Mouse (Mus musculus) cerebellum, adult 11-12 months (tissue): ENCODE data around the gene Omg.

ENCODE experiments used
- DNase-seq: peaks from one replicate; pipeline ENCODE4 v3.0.0; 2022

Gene Omg

GRCm38 (mm10) chr11:79503845-79504244 lies at the start of gene Omg:
Gene Omg (minus strand): TSS chr11:79504084.
- no peak for DNase-seq

GRCm38 (mm10) chr11:79552622-79553021 lies 48.7 kb upstream of the Omg start:
- no peak for DNase-seq

DNA sequence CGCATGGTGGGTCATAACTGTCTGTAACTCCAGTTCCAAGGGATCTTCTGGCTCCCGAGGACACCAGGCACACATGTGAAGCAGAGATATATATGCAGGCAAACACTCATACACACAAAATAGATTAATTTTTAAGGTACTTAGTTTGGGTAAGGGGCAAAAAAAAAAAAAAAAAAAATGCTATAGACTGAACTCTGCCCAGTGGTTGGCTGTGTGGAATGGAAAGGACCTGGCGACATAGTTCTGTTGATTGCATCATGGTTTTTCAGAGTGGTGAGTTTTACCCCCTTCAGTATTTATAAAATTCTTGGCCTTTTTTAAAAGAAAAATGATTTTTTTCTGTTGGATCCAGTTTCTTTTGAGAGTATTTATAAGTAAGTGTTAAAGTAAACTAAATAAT lies 32.4 kb upstream of the Omg start:
- DNase-seq = no peak

- no peak for DNase-seq
These were observed 31.7 kb upstream of the Omg start for GRCm38 (mm10) chr11:79535554-79535953.

DNA sequence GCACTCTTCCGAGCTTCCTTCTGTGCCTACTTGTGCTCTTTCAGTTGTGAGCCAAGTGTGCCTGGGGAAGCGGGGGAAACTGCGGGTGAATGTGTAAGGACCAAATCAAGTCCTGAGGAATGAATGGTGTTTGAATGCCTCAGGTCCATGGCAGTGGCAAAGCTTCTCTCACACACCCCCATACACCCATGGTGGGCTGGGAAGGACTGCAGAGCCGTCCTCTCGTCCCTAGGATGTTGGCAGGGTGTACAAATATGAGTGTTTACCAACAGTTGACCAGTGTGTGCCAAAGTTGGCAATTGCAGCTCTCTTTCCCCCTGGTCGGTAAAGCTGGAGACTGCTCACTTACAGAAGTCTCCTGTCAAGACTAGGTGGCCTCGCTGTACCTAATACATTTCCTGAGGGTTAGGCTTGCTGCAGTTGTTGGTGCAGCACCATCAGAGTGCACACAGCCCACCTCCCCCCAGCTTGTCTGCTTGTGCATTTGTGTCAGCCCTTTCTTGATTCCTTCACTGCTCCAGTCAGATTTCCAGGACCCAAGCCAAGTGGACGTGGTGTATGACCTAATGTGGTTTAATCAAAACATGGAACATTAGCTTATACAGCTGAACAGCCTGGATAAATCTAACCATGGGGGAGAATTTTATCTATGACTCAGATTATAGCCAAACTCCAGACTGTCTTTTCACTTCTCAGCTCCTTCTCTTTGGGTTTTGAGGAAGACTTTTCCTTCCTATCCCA lies 30.2 kb upstream of the Omg start:
- DNase-seq = peak; percentile 20

DNA sequence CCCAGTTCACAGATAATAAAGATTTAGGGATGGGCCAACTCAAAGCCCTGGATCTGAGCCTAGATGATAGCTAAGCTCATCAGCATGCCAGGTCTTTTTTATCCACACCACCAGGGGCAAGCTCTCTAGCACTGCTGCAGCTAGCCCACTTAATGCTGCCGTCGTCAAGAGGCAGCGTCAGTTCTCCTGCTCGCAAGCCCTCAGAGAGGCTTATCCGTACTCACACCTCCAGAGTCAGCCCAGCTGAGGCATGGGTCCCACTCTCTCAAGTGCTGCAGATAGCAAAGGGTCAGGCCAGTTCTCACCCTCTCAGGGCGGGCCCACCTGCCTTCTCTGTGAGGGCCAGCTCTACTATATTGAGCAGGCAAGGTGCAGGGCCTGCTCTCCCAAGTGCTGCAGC lies 29.4 kb upstream of the Omg start:
- no peak for DNase-seq

DNA sequence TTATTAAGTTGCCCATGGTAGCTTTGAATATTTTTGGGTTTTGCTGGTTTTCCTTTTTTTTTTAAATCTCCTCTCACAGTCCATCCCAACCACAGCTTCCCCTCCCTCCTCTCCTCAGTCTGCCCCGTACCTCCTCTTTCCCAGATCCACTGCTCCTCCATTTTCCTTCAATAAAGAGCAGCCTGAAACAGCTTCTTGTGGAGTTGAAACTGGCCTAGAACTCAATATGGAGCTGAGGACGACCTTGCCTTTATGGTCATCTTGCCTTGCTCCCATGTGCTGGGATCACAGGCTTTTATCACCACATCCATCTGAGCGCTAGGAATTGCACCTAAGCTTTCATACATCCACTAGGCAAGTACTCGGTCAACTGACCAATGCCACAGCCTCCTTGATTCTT lies 27.6 kb upstream of the Omg start:
- no peak for DNase-seq

DNA sequence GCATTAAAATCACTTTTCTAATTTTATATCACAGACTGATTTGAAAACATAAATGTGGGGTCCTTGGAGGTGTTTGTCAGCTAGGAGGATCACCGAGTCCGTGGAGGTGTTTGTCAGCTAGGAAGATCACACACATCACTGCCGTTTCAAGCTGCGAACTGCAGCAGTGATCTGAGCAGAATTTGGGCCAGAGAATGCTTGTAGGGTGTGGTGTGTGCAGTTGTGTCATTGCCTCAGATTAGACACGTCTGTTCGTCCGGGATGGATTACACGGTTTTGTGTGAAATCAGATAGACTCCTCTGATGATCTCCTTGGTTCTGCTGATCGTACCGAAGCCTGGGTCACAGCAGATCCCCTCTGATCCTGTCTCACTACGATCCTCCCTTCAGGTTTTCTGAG lies 26.9 kb upstream of the Omg start:
- DNase-seq = no peak

GRCm38 (mm10) chr11:79530333-79530761 lies 26.5 kb upstream of the Omg start, which contains the start of the genes Evi2 and Evi2a:
Gene Evi2 (minus strand): TSS chr11:79530589.
Gene Evi2a (minus strand): TSS chr11:79530609.
- no peak for DNase-seq

DNA sequence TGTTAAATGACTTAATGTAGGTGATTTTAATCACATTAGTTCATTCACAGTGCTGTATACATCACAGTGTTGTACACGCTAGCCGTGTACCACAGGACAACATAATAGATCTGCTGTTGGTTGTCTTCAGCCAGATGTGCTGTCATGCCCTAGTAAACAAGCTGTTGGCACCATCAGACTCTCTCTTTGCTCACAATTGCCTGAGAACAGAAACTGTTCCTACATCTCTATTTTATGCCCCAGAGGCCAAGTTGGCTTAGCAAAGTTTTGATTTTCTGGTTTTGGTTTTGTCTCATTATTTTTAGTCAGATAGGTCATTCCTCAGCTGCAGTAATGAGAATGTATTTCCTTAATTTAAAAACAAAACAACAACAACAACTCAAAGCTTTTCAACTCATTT lies 25.9 kb upstream of the Omg start:
- DNase-seq = no peak

DNA sequence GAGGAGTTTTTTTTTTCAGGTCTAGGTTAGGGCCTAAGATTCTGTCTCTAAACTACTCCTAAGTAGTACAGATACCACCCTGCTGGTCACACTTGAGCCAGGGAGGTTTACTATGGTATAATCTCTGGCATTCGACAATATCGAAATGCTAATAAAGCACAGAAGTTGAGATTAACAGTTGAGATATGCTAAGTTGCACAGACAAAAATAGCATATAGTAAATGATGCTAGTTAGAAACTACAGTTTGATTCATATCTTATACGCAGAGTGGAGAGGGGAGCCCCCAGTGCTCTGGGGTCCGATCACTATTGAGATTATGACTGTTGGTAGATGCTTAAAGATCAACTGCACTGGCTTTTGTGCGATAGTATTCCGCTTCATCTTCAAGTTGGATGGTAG lies 25.3 kb upstream of the Omg start:
- no peak for DNase-seq

GRCm38 (mm10) chr11:79528601-79529000 lies 24.7 kb upstream of the Omg start:
- DNase-seq = no peak

DNA sequence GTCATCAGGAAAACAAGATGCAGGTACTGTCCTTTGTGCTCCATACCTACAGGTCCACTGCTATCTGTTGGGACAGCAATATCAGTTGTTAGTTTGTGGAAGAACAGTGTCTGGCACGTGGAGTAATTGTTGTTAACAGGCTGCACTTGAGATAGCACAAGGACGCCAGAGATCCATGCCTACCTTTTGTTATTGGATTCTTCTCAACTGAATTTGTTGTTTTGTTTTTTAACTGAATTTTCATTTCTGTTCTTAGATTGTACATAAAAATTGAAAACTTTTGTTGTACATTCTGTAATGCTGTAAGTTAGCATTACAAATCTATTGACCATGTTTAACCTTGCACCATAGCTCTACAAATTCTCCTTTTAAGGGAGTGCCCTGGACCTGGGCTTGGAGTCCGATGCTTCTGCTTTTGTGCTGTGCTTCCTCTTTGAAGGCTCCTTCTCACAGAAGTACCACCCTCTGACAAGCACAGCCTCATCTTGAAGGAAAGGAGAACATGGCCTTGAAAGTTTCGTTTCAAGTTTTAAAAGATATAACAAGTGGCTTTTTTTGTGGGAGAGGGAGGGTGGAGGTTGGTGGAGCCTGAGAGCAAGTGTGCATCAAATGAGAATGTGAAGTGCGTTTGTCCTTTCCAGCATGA lies 24.0 kb upstream of the Omg start:
- DNase-seq = no peak

DNA sequence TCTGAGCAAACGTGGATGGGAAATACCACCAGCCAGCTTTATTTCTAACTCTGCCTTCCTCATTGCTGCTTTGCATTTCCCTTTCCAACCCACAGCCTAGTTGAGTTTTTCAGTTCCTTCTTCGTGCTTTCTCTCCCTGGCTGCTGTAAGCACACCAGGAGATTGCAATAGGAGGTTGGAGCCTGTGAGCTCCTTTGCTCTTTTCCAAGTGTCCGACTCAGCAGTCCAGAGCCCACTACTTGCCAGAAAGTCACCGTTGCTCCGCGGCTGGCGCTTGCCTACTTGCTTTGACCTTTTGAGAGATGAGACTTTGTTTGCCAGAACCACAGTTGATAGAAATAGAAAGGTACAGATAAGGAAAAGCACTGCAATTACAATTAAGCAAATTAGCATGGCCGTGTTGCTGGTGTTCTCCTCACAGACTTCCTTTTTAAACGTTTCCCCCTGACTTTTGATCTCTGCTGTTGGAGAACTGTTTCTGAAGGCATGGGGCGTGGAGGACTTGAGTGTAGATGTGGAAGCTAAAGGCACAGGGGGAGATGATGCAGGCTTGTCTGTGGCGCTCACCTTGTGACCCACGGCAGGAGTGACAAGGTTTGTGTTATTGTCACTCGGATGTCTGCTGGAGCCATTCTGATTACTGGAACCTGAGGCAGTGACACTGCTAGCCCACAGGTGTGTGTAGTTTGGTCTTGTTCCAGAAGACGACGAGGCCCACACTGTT lies 23.3 kb upstream of the Omg start:
- DNase-seq = no peak

GRCm38 (mm10) chr11:79526549-79526948 lies 22.7 kb upstream of the Omg start:
- DNase-seq = no peak

DNA sequence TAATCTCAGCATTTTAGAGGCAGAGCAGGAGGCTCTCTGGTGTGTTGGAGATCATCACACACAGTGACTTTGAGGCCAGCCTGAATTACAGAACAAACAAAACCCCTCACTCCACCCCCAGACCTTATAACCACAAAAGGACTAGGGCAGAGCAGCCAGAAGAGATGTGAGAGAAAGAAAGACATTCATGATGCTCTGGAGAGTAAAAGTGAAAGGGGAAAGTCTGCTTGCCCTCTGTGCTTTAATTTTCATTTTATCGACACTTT lies 20.4 kb upstream of the Omg start:
- DNase-seq = no peak

- no peak for DNase-seq
These were observed 19.9 kb upstream of the Omg start, which contains the start of gene Evi2b for GRCm38 (mm10) chr11:79523560-79524309. Gene Evi2b (minus strand): TSS chr11:79523762.

GRCm38 (mm10) chr11:79522944-79523343 lies 19.1 kb upstream of the Omg start:
- DNase-seq = no peak

DNA sequence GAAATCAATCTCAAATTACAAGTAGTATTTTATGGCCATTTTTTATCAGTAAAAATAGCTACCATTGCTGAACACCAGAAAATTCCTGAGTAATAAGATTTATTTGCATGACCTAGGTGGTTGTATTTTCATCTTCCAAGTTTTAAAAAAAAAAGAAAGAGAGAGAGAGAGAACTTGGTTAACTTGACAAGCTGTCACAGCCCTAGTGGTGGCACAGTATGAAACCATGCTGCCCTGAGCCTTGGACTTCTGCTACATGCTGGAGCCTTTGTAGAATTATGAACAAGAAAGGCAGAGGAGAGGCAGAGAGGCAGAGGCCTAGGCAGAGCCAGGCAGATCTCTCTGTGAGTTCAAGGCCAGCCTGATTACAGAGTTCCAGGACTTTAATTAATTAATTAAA lies 18.0 kb upstream of the Omg start:
- DNase-seq = no peak

- no peak for DNase-seq
These were observed 16.9 kb upstream of the Omg start for GRCm38 (mm10) chr11:79520772-79521171.

DNA sequence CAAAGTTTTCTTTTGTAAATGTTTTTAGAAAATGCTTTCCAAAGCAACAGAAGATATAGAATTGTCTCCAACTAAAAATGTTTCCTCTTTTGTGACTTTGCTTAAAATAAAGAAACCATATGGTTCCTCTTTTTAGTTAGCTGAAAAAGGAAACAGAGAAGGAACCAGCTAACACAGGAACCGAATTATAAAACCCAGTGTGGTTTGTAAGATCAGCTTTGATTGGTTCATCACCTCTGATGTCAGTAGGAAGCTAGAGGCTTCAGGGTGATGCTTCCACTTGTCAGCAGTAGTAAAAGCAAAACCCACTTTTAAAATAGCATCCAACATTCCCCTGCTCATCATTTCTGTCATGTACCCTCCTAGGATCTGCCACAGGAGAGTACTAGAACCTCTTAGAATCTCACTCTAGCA lies 16.0 kb upstream of the Omg start:
- no peak for DNase-seq

DNA sequence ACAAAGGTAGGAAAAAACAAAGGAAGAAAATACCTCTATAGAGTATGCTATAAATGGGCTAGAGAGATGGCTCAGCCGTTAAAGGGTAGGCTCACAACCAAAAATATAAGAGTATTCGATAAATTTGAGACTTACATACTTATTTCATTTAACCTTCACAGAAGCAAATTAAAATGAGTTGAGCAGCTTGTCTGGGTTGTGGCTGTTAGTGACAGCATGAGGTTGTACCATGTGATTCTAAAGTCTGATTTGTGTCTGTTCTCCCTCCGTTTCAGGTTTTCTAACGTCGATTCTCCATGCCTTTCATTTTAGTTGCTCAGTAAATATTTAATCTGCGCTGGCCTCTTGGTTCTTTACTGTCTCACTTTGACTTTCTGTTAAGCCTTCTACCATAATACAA lies 15.4 kb upstream of the Omg start:
- DNase-seq = no peak

GRCm38 (mm10) chr11:79515798-79516197 lies 11.9 kb upstream of the Omg start:
- no peak for DNase-seq
